Mouse (Mus musculus): ENCODE data around the gene Kdm5a.
A peak's percentile ranks its signal among the peaks of the same experiment; 100 is the strongest.

The Kdm5a gene

GRCm38 (mm10) chr6:120363688-120364522, at the start of gene Kdm5a, which contains the start of gene Ccdc77:
Kdm5a (plus strand) TSS chr6:120364124.
Ccdc77 (minus strand) TSS chr6:120364374.
- peak; percentile 87 to 91 for DNase-seq (ENCODE audit: low spot score in 2 of 2)

GRCm38 (mm10) chr6:120318303-120318940, 45.5 kb upstream of the Kdm5a start:
- no peak for DNase-seq (ENCODE audit: low spot score in 2 of 2)

- DNase-seq (ENCODE audit: low spot score in 2 of 2) = no peak
These were observed 44.8 kb upstream of the Kdm5a start for GRCm38 (mm10) chr6:120319129-120319528.

- no peak for DNase-seq (ENCODE audit: low spot score in 2 of 2)
These were observed 43.6 kb upstream of the Kdm5a start for GRCm38 (mm10) chr6:120320369-120320768.

- peak; percentile 39 to 61 for DNase-seq (ENCODE audit: low spot score in 2 of 2)
These were observed 39.5 kb upstream of the Kdm5a start for GRCm38 (mm10) chr6:120324295-120324927.

GRCm38 (mm10) chr6:120332351-120332750, 31.6 kb upstream of the Kdm5a start:
- DNase-seq (ENCODE audit: low spot score in 2 of 2) = no peak

- no peak for DNase-seq (ENCODE audit: low spot score in 2 of 2)
These were observed 19.9 kb upstream of the Kdm5a start for GRCm38 (mm10) chr6:120343992-120344391.

GRCm38 (mm10) chr6:120349018-120349417, 14.9 kb upstream of the Kdm5a start:
- DNase-seq (ENCODE audit: low spot score in 2 of 2) = no peak

GRCm38 (mm10) chr6:120356478-120356877, 7.4 kb upstream of the Kdm5a start:
- DNase-seq (ENCODE audit: low spot score in 2 of 2) = no peak

- DNase-seq (ENCODE audit: low spot score in 2 of 2) = peak; percentile 53 to 74
These were observed 6.7 kb upstream of the Kdm5a start for GRCm38 (mm10) chr6:120356951-120357945.

- DNase-seq (ENCODE audit: low spot score in 2 of 2) = no peak
These were observed 1.8 kb upstream of the Kdm5a start for GRCm38 (mm10) chr6:120362124-120362523.

- DNase-seq (ENCODE audit: low spot score in 2 of 2) = no peak
These were observed 893 bp upstream of the Kdm5a start for GRCm38 (mm10) chr6:120362774-120363687.

- DNase-seq (ENCODE audit: low spot score in 2 of 2) = no peak
These were observed 590 bp downstream of the Kdm5a start for GRCm38 (mm10) chr6:120364523-120364905.

GRCm38 (mm10) chr6:120365051-120365450, 1.1 kb downstream of the Kdm5a start:
- DNase-seq (ENCODE audit: low spot score in 2 of 2) = no peak

GRCm38 (mm10) chr6:120376736-120377135, 12.8 kb downstream of the Kdm5a start:
- no peak for DNase-seq (ENCODE audit: low spot score in 2 of 2)

GRCm38 (mm10) chr6:120390054-120390453, 26.1 kb downstream of the Kdm5a start:
- DNase-seq (ENCODE audit: low spot score in 2 of 2) = no peak

GRCm38 (mm10) chr6:120392811-120393210, 28.9 kb downstream of the Kdm5a start:
- DNase-seq (ENCODE audit: low spot score in 2 of 2) = no peak

GRCm38 (mm10) chr6:120395622-120396345, 31.9 kb downstream of the Kdm5a start:
- no peak for DNase-seq (ENCODE audit: low spot score in 2 of 2)

GRCm38 (mm10) chr6:120403936-120404335, 40.0 kb downstream of the Kdm5a start:
- no peak for DNase-seq (ENCODE audit: low spot score in 2 of 2)

GRCm38 (mm10) chr6:120438161-120438560, 74.2 kb downstream of the Kdm5a start:
- no peak for DNase-seq (ENCODE audit: low spot score in 2 of 2)

Measured in frontal cortex, postnatal 25 days (tissue).